Mouse (Mus musculus) naive thymus-derived CD4-positive, alpha-beta T cell, adult 2 months (primary cell): ENCODE data around the gene Tex26.

ENCODE experiments used
- DNase-seq: peaks from one replicate; pipeline ENCODE4 v3.0.0-alpha.2; 2011; ENCODE audit warnings: low read depth

Gene Tex26

GRCm38 (mm10) chr5:149439531-149440179, at the start of gene Tex26:
Gene Tex26 (plus strand): TSS chr5:149439660.
- DNase-seq = peak; percentile 56

GRCm38 (mm10) chr5:149391574-149392375, 47.7 kb upstream of the Tex26 start:
- peak; percentile 68 for DNase-seq

- peak; percentile 34 for DNase-seq
These were observed 47.0 kb upstream of the Tex26 start for GRCm38 (mm10) chr5:149392420-149392988.

- DNase-seq = no peak
These were observed 37.9 kb upstream of the Tex26 start for GRCm38 (mm10) chr5:149401446-149401975.

- no peak for DNase-seq
These were observed 37.4 kb upstream of the Tex26 start for GRCm38 (mm10) chr5:149402029-149402428.

- no peak for DNase-seq
These were observed 36.1 kb upstream of the Tex26 start for GRCm38 (mm10) chr5:149403386-149403785.

- no peak for DNase-seq
These were observed 34.8 kb upstream of the Tex26 start for GRCm38 (mm10) chr5:149404710-149405109.

- DNase-seq = no peak
These were observed 32.6 kb upstream of the Tex26 start for GRCm38 (mm10) chr5:149406791-149407276.

- no peak for DNase-seq
These were observed 30.0 kb upstream of the Tex26 start for GRCm38 (mm10) chr5:149409502-149409901.

GRCm38 (mm10) chr5:149411509-149412193, 27.8 kb upstream of the Tex26 start, which contains the start of gene Medag:
Gene Medag (plus strand): TSS chr5:149411749.
- DNase-seq = no peak

- DNase-seq = no peak
These were observed 27.3 kb upstream of the Tex26 start for GRCm38 (mm10) chr5:149412194-149412575.

- DNase-seq = no peak
These were observed 26.8 kb upstream of the Tex26 start for GRCm38 (mm10) chr5:149412671-149413070.

GRCm38 (mm10) chr5:149414369-149415167, 24.9 kb upstream of the Tex26 start:
- DNase-seq = no peak

- DNase-seq = peak; percentile 31
These were observed 22.1 kb upstream of the Tex26 start for GRCm38 (mm10) chr5:149417381-149417780.

- DNase-seq = no peak
These were observed 12.9 kb upstream of the Tex26 start for GRCm38 (mm10) chr5:149426525-149426924.

GRCm38 (mm10) chr5:149427277-149428060, 12.0 kb upstream of the Tex26 start:
- peak; percentile 40 for DNase-seq

GRCm38 (mm10) chr5:149428347-149428746, 11.1 kb upstream of the Tex26 start:
- DNase-seq = peak; percentile 70

GRCm38 (mm10) chr5:149428810-149429255, 10.6 kb upstream of the Tex26 start:
- peak; percentile 73 for DNase-seq

- DNase-seq = no peak
These were observed 9.9 kb upstream of the Tex26 start for GRCm38 (mm10) chr5:149429541-149429940.

GRCm38 (mm10) chr5:149430943-149431342, 8.5 kb upstream of the Tex26 start:
- no peak for DNase-seq
